Mouse (Mus musculus) gastrocnemius, postnatal 36 days (tissue): ENCODE measurements around the gene Pir. TPM values are rescaled to one million over a fixed set of nuclear protein-coding genes. Genes with fewer than 3 reads are reported as not detected.

Experiments
- DNase-seq, 2 experiments: peaks; one replicate each; pipeline ENCODE4 v3.0.0; 2022
- intact Hi-C: fragments of 180-260 bp; cut with DNase I; formaldehyde crosslinking; loops from one replicate; pipeline ENCODE4 v1.15.1; 2025
- total RNA-seq, 2 experiments: library from RNA; stranded (reverse); gene quantifications; 2 replicates each; pipeline ENCODE4 v1.2.3; 2021

The Pir gene
- total RNA-seq, 2 experiments from 2014 or later = 3.2 to 3.6 TPM

GRCm38 (mm10) chrX:164419471-164419939 is 150.3 kb downstream of the Pir start, which contains the start of gene Piga:
TSS of gene Piga (plus strand) at chrX:164419787.
- intact Hi-C loops = no loop called here
- peak; percentile 78 to 81 for DNase-seq

GRCm38 (mm10) chrX:164419955-164420354 is 150.8 kb downstream of the Pir start:
- intact Hi-C loops = no loop called here
- DNase-seq = no peak

- intact Hi-C loops = no loop called here
- no peak for DNase-seq
Measured at GRCm38 (mm10) chrX:164420518-164420917, 151.3 kb downstream of the Pir start.

Other genes starting within 250 kb of the Pir start
- gene Car5b, start 241.4 kb upstream of the Pir start, total RNA-seq = 1 to 10 TPM in 1 of 2 experiments, under 1 TPM in 1; 0.92 to 1.6 TPM
- gene Siah1b, start 192.9 kb upstream of the Pir start, total RNA-seq = 1 to 10 TPM; 2.5 to 3.3 TPM
- gene Cltrn, start 180.5 kb upstream of the Pir start, total RNA-seq = not detected
- gene Ace2, start 130.0 kb upstream of the Pir start, total RNA-seq = under 1 TPM; 0.49 to 0.74 TPM
- gene Bmx, start 11.2 kb upstream of the Pir start, total RNA-seq = under 1 TPM; 0.23 to 0.32 TPM
- 1 to 10 TPM; 1.9 to 2.3 TPM for gene Vegfd, start 104.0 kb downstream of the Pir start, total RNA-seq
- 1 to 10 TPM; 1.6 to 1.7 TPM for gene Piga, start 150.4 kb downstream of the Pir start, total RNA-seq
- 100 to 1,000 TPM in 1 of 2 experiments, 10 to 100 TPM in 1; 88.8 to 114 TPM for gene Asb11, start 167.6 kb downstream of the Pir start, total RNA-seq
- gene Asb9, start 237.0 kb downstream of the Pir start, total RNA-seq = not detected